Mouse (Mus musculus) intestine, embryonic 14.5 days (tissue): ENCODE measurements around the gene Yars2. TPM values are rescaled to one million over a fixed set of nuclear protein-coding genes. Genes with fewer than 3 reads are reported as not detected.
"Not testable (repeated sequence)": the region's sequence is repeated elsewhere in the genome, so short reads cannot be mapped to it uniquely, and the experiment has no call there.

Source experiments
- ATAC-seq: fragments of 200-750 bp; cut with Nextera tagmentation; replicated peaks from 2 replicates; pipeline ENCODE4 v1.8.0; 2017; ENCODE audit warnings: low read depth, moderate number of reproducible peaks, moderate TSS enrichment, moderate library complexity; ENCODE audit not compliant: low FRiP score, low TSS enrichment
- DNase-seq: peaks from one replicate; pipeline ENCODE4 v3.0.0-alpha.2; 2018; ENCODE audit warnings: low spot score
- H3K27ac ChIP-seq: fragments of 300-500 bp; sonication (generic); 2 replicates; pipeline ENCODE4 v1.5.1; 2014; ENCODE audit warnings: low read depth, mild to moderate bottlenecking, control low read depth
- H3K27me3 ChIP-seq: fragments of 300-500 bp; sonication (generic); replicated peaks from 2 replicates; pipeline ENCODE4 v1.6.1; 2014; ENCODE audit warnings: low read length, control low read depth; ENCODE audit not compliant: control insufficient read depth, insufficient read depth
- H3K36me3 ChIP-seq: fragments of 300-500 bp; sonication (generic); 2 replicates; pipeline ENCODE4 v1.6.1; 2014; ENCODE audit warnings: low read length, control low read depth; ENCODE audit not compliant: control insufficient read depth, insufficient read depth
- H3K4me1 ChIP-seq: fragments of 300-500 bp; sonication (generic); replicated peaks from 2 replicates; pipeline ENCODE4 v1.6.1; 2014; ENCODE audit warnings: low read length, control low read depth, mixed read lengths; ENCODE audit not compliant: control insufficient read depth, insufficient read depth
- H3K4me2 ChIP-seq: fragments of 300-500 bp; sonication (generic); 2 replicates; pipeline ENCODE4 v1.6.1; 2014; ENCODE audit warnings: low read length
- H3K4me3 ChIP-seq: fragments of 300-500 bp; sonication (generic); 2 replicates; pipeline ENCODE4 v1.5.1; 2014; ENCODE audit warnings: low read depth, low read length, control low read depth, mixed read lengths
- H3K9ac ChIP-seq: fragments of 300-500 bp; sonication (generic); 2 replicates; pipeline ENCODE4 v1.6.1; 2014; ENCODE audit warnings: mild to moderate bottlenecking, low read length
- H3K9me3 ChIP-seq: fragments of 300-500 bp; sonication (generic); 2 replicates; pipeline ENCODE4 v1.6.1; 2016; ENCODE audit warnings: low read length, control low read depth; ENCODE audit not compliant: control insufficient read depth
- WGBS: fragments of 180-500 bp; shearing (Covaris S2); extraction: QIAGEN DNeasy Blood & Tissue Kit; methylation state at CpG from one replicate; pipeline ENCODE4 v1.1.7; 2014; 5-methylcytosine and 5-hydroxymethylcytosine counted together
- polyA plus RNA-seq: library from polyadenylated mRNA; unstranded; fragments of >200 nt; fragmentation: Nextera tagmentation; extraction: Ambion mirVana; gene quantifications from 2 replicates; pipeline ENCODE4 v1.2.1, GENCODE M21; 2014

The Yars2 gene
- polyA plus RNA-seq, 1 experiment from 2014 or later = 51.0 TPM

- DNase-seq (peak; percentile 94), ATAC-seq (peak; percentile 99)
- Histone ChIP-seq H3K4me3 (peak within 1 kb of the TSS; percentile 87), H3K4me1 (peaks cover 6% of the 10 kb centered on the region), H3K4me2 (peak within 1 kb of the TSS; percentile 60), H3K9me3 (no peaks in the 10 kb centered on the region), H3K36me3 (no peaks in the 10 kb centered on the region), H3K27me3 (no peaks in the 10 kb centered on the region), H3K9ac (peak within 1 kb of the TSS; percentile 79), H3K27ac (peak within 1 kb of the TSS; percentile 87)
- WGBS = under 1% methylated on average over 55 of the region's 55 CpGs
Measured at GRCm38 (mm10) chr16:16358481-16359100, 55.8 kb downstream of the Yars2 start, which contains the start of gene Dnm1l. Gene Dnm1l (minus strand): TSS chr16:16358959.

DNA sequence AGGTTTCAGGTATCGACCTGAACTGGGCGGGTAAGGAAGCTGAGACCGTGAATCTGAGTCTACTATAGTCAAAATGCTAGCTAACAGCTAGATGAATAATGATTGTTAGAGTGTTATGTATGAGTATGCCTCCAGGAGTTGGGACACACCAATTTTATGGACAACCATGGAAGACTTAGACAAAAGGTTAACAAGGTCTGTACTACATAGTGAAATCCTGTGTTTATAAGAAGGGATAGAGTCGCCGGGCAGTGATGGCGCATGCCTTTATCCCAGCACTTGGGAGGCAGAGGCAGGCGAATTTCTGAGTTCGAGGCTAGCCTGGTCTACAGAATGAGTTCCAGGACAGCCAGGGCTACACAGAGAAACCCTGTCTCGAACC is 56.3 kb downstream of the Yars2 start:
- H3K27me3 ChIP-seq, H3K36me3 ChIP-seq, H3K9me3 ChIP-seq, H3K27ac ChIP-seq, DNase-seq, H3K4me1 ChIP-seq: not testable (repeated sequence)
- Histone ChIP-seq H3K4me3 (peak overlapping the region; percentile 87), H3K9ac (peak overlapping the region; percentile 79; the same call in 1 of the 2 replicates), H3K4me2 (peak overlapping the region; percentile 60)
- 53% methylated on average over 9 of the region's 9 CpGs for WGBS
- peak; percentile 45; the same call in 1 of the 2 replicates for ATAC-seq

Other genes starting within 250 kb of the Yars2 start
- 19.9 and 23.5 TPM in 2 replicates for gene Pkp2, start 89.6 kb upstream of the Yars2 start, polyA plus RNA-seq
- gene Dnm1l, start 56.0 kb downstream of the Yars2 start, polyA plus RNA-seq = 61.6 and 64.6 TPM in 2 replicates